Mouse (Mus musculus) forebrain, postnatal 0 days (tissue): ENCODE measurements around the gene Eef1akmt4. TPM values are rescaled to one million over a fixed set of nuclear protein-coding genes. Genes with fewer than 3 reads are reported as not detected.
"Not testable (repeated sequence)": the region's sequence is repeated elsewhere in the genome, so short reads cannot be mapped to it uniquely, and the experiment has no call there.

Experiments used
- ATAC-seq: fragments of 200-750 bp; cut with Nextera tagmentation; 2 replicates; pipeline ENCODE4 v1.8.0; 2017; ENCODE audit warnings: mild to moderate bottlenecking, moderate library complexity
- DNase-seq: peaks from one replicate; pipeline ENCODE4 v3.0.0-alpha.2; 2015
- H3K27ac ChIP-seq: fragments of 300-500 bp; sonication (generic); 2 replicates; pipeline ENCODE4 v1.5.1; 2014; ENCODE audit warnings: low read depth, mild to moderate bottlenecking, antibody characterized with exemption, low read length, moderate library complexity, mixed read lengths
- H3K27me3 ChIP-seq: fragments of 300-500 bp; sonication (generic); 2 replicates; pipeline ENCODE4 v1.6.1; 2014; ENCODE audit warnings: mild to moderate bottlenecking, low read length, mixed read lengths; ENCODE audit not compliant: insufficient read depth
- H3K36me3 ChIP-seq: fragments of 300-500 bp; sonication (generic); 2 replicates; pipeline ENCODE4 v1.6.1; 2014; ENCODE audit warnings: mild to moderate bottlenecking, moderate library complexity; ENCODE audit not compliant: insufficient read depth
- H3K4me1 ChIP-seq: fragments of 300-500 bp; sonication (generic); 2 replicates; pipeline ENCODE4 v1.6.1; 2014; ENCODE audit warnings: antibody characterized with exemption; ENCODE audit not compliant: insufficient read depth
- H3K4me2 ChIP-seq: fragments of 300-500 bp; sonication (generic); 2 replicates; pipeline ENCODE4 v1.6.1; 2014; ENCODE audit warnings: low read depth, mild to moderate bottlenecking, moderate library complexity
- H3K4me3 ChIP-seq: fragments of 300-500 bp; sonication (generic); 2 replicates; pipeline ENCODE4 v1.5.1; 2014; ENCODE audit warnings: low read depth, low read length, mixed read lengths
- H3K9ac ChIP-seq: fragments of 300-500 bp; sonication (generic); 2 replicates; pipeline ENCODE4 v1.6.1; 2014; ENCODE audit warnings: mild to moderate bottlenecking
- H3K9me3 ChIP-seq: fragments of 300-500 bp; sonication (generic); 2 replicates; pipeline ENCODE4 v1.6.1; 2016; ENCODE audit warnings: low read length
- CTCF ChIP-seq: sonication (generic); IDR thresholded peaks from 2 replicates; pipeline ENCODE4 v1.5.1; 2016; ENCODE audit warnings: antibody characterized with exemption, control low read depth, low read depth
- whole genome bisulfite sequencing: fragments of 180-500 bp; shearing (Covaris S2); extraction: QIAGEN DNeasy Blood & Tissue Kit; methylation state at CpG from one replicate; pipeline ENCODE4 v1.1.7; 2014; 5-methylcytosine and 5-hydroxymethylcytosine counted together
- microRNA counts: library from miRNA; unstranded; fragments of <30 nt; microRNA quantifications from one replicate; lab custom pipeline; 2015
- microRNA-seq, 2 experiments: library from miRNA; unstranded; fragments of <30 nt; microRNA quantifications; one replicate each; pipeline ENCODE4; 2016
- polyA plus RNA-seq: library from polyadenylated mRNA; unstranded; fragments of >200 nt; fragmentation: Nextera tagmentation; extraction: Ambion mirVana; gene quantifications from 2 replicates; pipeline ENCODE4 v1.2.1, GENCODE M21; 2015
- total RNA-seq: library from RNA; depleted of rRNA; stranded (reverse); fragments of >200 nt; gene quantifications from 2 replicates; pipeline ENCODE4 v1.2.3, GENCODE M21; 2014; rRNA removed

The Eef1akmt4 gene
- total and polyA plus RNA-seq, 2 experiments from 2014 or later: 3.7 to 6.0 TPM

- peak within 1 kb of the TSS; percentile 82 for H3K27ac ChIP-seq
- WGBS: 2% methylated on average over 46 of the region's 46 CpGs
- DNase-seq (peak; percentile 96), ATAC-seq (peak; percentile 98)
- H3K36me3 ChIP-seq: peaks cover 25% of the 10 kb centered on the region
- no peaks in the 10 kb centered on the region for H3K27me3 ChIP-seq
- H3K4me2 ChIP-seq: peak within 1 kb of the TSS; percentile 82
- H3K9me3 ChIP-seq: no peaks in the 10 kb centered on the region
- H3K4me3 ChIP-seq: peak within 1 kb of the TSS; percentile 76
- TF ChIP-seq CTCF: peak; percentile 25
- peaks cover 12% of the 10 kb centered on the region; the same call in 1 of the 2 replicates for H3K4me1 ChIP-seq
- H3K9ac ChIP-seq: peak within 1 kb of the TSS; percentile 85
Measured at GRCm38 (mm10) chr16:20651076-20651946, 39.9 kb downstream of the Eef1akmt4 start, which contains the start of gene Psmd2. Psmd2 (plus strand) TSS chr16:20651652.

GRCm38 (mm10) chr16:20651947-20652310, 40.5 kb downstream of the Eef1akmt4 start:
- H3K9me3 ChIP-seq: no peaks in the 10 kb centered on the region
- ATAC-seq (no peak), DNase-seq (no peak)
- peak overlapping the region; percentile 82; the same call in 1 of the 2 replicates for H3K27ac ChIP-seq
- H3K4me3 ChIP-seq: peak overlapping the region; percentile 76
- peaks cover 25% of the 10 kb centered on the region for H3K36me3 ChIP-seq
- H3K4me2 ChIP-seq: peak overlapping the region; percentile 82
- H3K9ac ChIP-seq: peak overlapping the region; percentile 85
- no peak for TF ChIP-seq CTCF
- H3K4me1 ChIP-seq: peaks cover 12% of the 10 kb centered on the region; the same call in 1 of the 2 replicates
- 11% methylated on average over 12 of the region's 12 CpGs for WGBS
- H3K27me3 ChIP-seq: no peaks in the 10 kb centered on the region

GRCm38 (mm10) chr16:20653315-20653714, 41.9 kb downstream of the Eef1akmt4 start:
- Histone ChIP-seq H3K4me2 (no peak overlapping the region), H3K9me3 (no peaks in the 10 kb centered on the region), H3K27ac (no peak overlapping the region), H3K4me1 (peaks cover 12% of the 10 kb centered on the region; the same call in 1 of the 2 replicates), H3K27me3 (no peaks in the 10 kb centered on the region), H3K4me3 (no peak overlapping the region), H3K36me3 (peaks cover 37% of the 10 kb centered on the region), H3K9ac (no peak overlapping the region)
- 43% methylated on average over 2 of the region's 2 CpGs for WGBS
- DNase-seq: no peak
- TF ChIP-seq CTCF: no peak
- ATAC-seq: no peak

GRCm38 (mm10) chr16:20657661-20658060, 46.3 kb downstream of the Eef1akmt4 start:
- no peak overlapping the region for H3K4me2 ChIP-seq
- H3K27ac ChIP-seq: no peak overlapping the region
- no peaks in the 10 kb centered on the region for H3K27me3 ChIP-seq
- WGBS: 91% methylated on average over 4 of the region's 4 CpGs
- H3K4me3 ChIP-seq: no peak overlapping the region
- TF ChIP-seq CTCF: no peak
- no peak overlapping the region for H3K9ac ChIP-seq
- no peaks in the 10 kb centered on the region for H3K9me3 ChIP-seq
- peaks cover 5% of the 10 kb centered on the region; the same call in 1 of the 2 replicates for H3K4me1 ChIP-seq
- ATAC-seq (no peak), DNase-seq (no peak)
- peaks cover 78% of the 10 kb centered on the region for H3K36me3 ChIP-seq

GRCm38 (mm10) chr16:20668013-20668412, 56.6 kb downstream of the Eef1akmt4 start, which contains the start of gene Eif4g1:
Eif4g1 (plus strand) TSS chr16:20668313.
- H3K27me3 ChIP-seq, H3K4me3 ChIP-seq, H3K4me2 ChIP-seq, DNase-seq, H3K9ac ChIP-seq, H3K4me1 ChIP-seq, H3K27ac ChIP-seq, ATAC-seq, H3K36me3 ChIP-seq, H3K9me3 ChIP-seq: not testable (repeated sequence)
- 97% methylated on average over 3 of the region's 6 CpGs for WGBS

MicroRNAs encoded within 50 kb of the gene (microRNA counts, 519-probe panel; counts per million panel counts)
- microRNA mmu-miR-1224 (lab: Ali Mortazavi, UCI): 3,153 counts per million, percentile 27 among the panel's probes with 10 or more counts

Small RNAs within 50 kb of the gene (microRNA-seq; reads per million reads assigned to microRNA genes)
- gene Mir1224: 45.0 to 50.2 reads per million in 2 experiments

Other genes with a start within 250 kb of the Eef1akmt4 start
- 74.3 and 79.8 TPM in 2 replicates for gene Abcc5, start 185.2 kb upstream of the Eef1akmt4 start, total RNA-seq
- 58.7 and 71.6 TPM in 2 replicates for gene Abcc5, start 185.2 kb upstream of the Eef1akmt4 start, polyA plus RNA-seq
- 91.3 and 102 TPM in 2 replicates for gene Eif2b5, start 112.8 kb upstream of the Eef1akmt4 start, total RNA-seq
- gene Eif2b5, start 112.8 kb upstream of the Eef1akmt4 start, polyA plus RNA-seq: 70.8 and 77.6 TPM in 2 replicates
- 21.1 and 28.6 TPM in 2 replicates for gene Dvl3, start 94.6 kb upstream of the Eef1akmt4 start, total RNA-seq
- gene Dvl3, start 94.6 kb upstream of the Eef1akmt4 start, polyA plus RNA-seq: 23.9 and 25.8 TPM in 2 replicates
- gene Ap2m1, start 76.1 kb upstream of the Eef1akmt4 start, total RNA-seq: 958 and 994 TPM in 2 replicates
- 1,434 and 1,486 TPM in 2 replicates for gene Ap2m1, start 76.1 kb upstream of the Eef1akmt4 start, polyA plus RNA-seq
- 71.7 and 72.7 TPM in 2 replicates for gene Abcf3, start 63.0 kb upstream of the Eef1akmt4 start, total RNA-seq
- gene Abcf3, start 63.0 kb upstream of the Eef1akmt4 start, polyA plus RNA-seq: 58.0 and 60.3 TPM in 2 replicates
- gene Vwa5b2, start 22.1 kb upstream of the Eef1akmt4 start, total RNA-seq: 20.3 and 20.9 TPM in 2 replicates
- 5.9 and 8.7 TPM in 2 replicates for gene Vwa5b2, start 22.1 kb upstream of the Eef1akmt4 start, polyA plus RNA-seq
- not detected in 2 replicates for gene Gm49333, start within 50 bp of the Eef1akmt4 start, total RNA-seq
- gene Gm49333, start within 50 bp of the Eef1akmt4 start, polyA plus RNA-seq: not detected in 2 replicates
- gene Alg3, start 142 bp downstream of the Eef1akmt4 start, total RNA-seq: 11.1 and 19.0 TPM in 2 replicates
- 29.2 and 30.3 TPM in 2 replicates for gene Alg3, start 142 bp downstream of the Eef1akmt4 start, polyA plus RNA-seq
- 44.1 and 51.0 TPM in 2 replicates for gene Camk2n2, start 9.7 kb downstream of the Eef1akmt4 start, total RNA-seq
- 45.3 and 57.0 TPM in 2 replicates for gene Camk2n2, start 9.7 kb downstream of the Eef1akmt4 start, polyA plus RNA-seq
- 17.8 and 22.4 TPM in 2 replicates for gene Ece2, start 18.2 kb downstream of the Eef1akmt4 start, total RNA-seq
- 6.1 and 8.7 TPM in 2 replicates for gene Ece2, start 18.2 kb downstream of the Eef1akmt4 start, polyA plus RNA-seq
- 237 and 242 TPM in 2 replicates for gene Psmd2, start 40.1 kb downstream of the Eef1akmt4 start, total RNA-seq
- gene Psmd2, start 40.1 kb downstream of the Eef1akmt4 start, polyA plus RNA-seq: 287 and 331 TPM in 2 replicates
- gene Eif4g1, start 56.7 kb downstream of the Eef1akmt4 start, total RNA-seq: 223 and 282 TPM in 2 replicates
- 89.8 and 111 TPM in 2 replicates for gene Eif4g1, start 56.7 kb downstream of the Eef1akmt4 start, polyA plus RNA-seq
- gene Fam131a, start 81.6 kb downstream of the Eef1akmt4 start, total RNA-seq: 169 and 200 TPM in 2 replicates
- gene Fam131a, start 81.6 kb downstream of the Eef1akmt4 start, polyA plus RNA-seq: 81.6 and 89.9 TPM in 2 replicates
- 43.7 and 55.3 TPM in 2 replicates for gene Polr2h, start 106.1 kb downstream of the Eef1akmt4 start, total RNA-seq
- gene Polr2h, start 106.1 kb downstream of the Eef1akmt4 start, polyA plus RNA-seq: 87.4 and 103 TPM in 2 replicates
- gene Clcn2, start 106.2 kb downstream of the Eef1akmt4 start, total RNA-seq: 41.9 and 47.9 TPM in 2 replicates
- gene Clcn2, start 106.2 kb downstream of the Eef1akmt4 start, polyA plus RNA-seq: 10.7 and 14.1 TPM in 2 replicates
- gene Chrd, start 121.5 kb downstream of the Eef1akmt4 start, total RNA-seq: 15.8 and 15.9 TPM in 2 replicates
- gene Chrd, start 121.5 kb downstream of the Eef1akmt4 start, polyA plus RNA-seq: 3.4 and 3.6 TPM in 2 replicates
- gene Thpo, start 122.9 kb downstream of the Eef1akmt4 start, total RNA-seq: 0.69 and 1.0 TPM in 2 replicates
- 0.51 and 0.52 TPM in 2 replicates for gene Thpo, start 122.9 kb downstream of the Eef1akmt4 start, polyA plus RNA-seq